Mouse (Mus musculus) heart, embryonic 16.5 days (tissue): ENCODE results near the gene Snrpd3. TPM values are rescaled to one million over a fixed set of nuclear protein-coding genes. Genes with fewer than 3 reads are reported as not detected.

Experiments used
- ATAC-seq: fragments of 200-750 bp; cut with Nextera tagmentation; replicated peaks from 2 replicates; pipeline ENCODE4 v1.8.0; 2017; ENCODE audit warnings: moderate number of reproducible peaks; ENCODE audit not compliant: insufficient read depth, low FRiP score; ENCODE audit errors: extremely low read depth
- H3K27ac ChIP-seq: fragments of 300-500 bp; sonication (generic); 2 replicates; pipeline ENCODE4 v1.5.1; 2014; ENCODE audit warnings: mild to moderate bottlenecking, low read length, control low read depth, moderate library complexity
- H3K27me3 ChIP-seq: fragments of 300-500 bp; sonication (generic); 2 replicates; pipeline ENCODE4 v1.6.1; 2014; ENCODE audit warnings: low read length, mixed read lengths; ENCODE audit not compliant: control insufficient read depth, insufficient read depth
- H3K36me3 ChIP-seq: fragments of 300-500 bp; sonication (generic); 2 replicates; pipeline ENCODE4 v1.6.1; 2014; ENCODE audit not compliant: control insufficient read depth, insufficient read depth
- H3K4me1 ChIP-seq: fragments of 300-500 bp; sonication (generic); 2 replicates; pipeline ENCODE4 v1.6.1; 2014; ENCODE audit warnings: low read length, mixed read lengths; ENCODE audit not compliant: control insufficient read depth, insufficient read depth
- H3K4me2 ChIP-seq: fragments of 300-500 bp; sonication (generic); 2 replicates; pipeline ENCODE4 v1.6.1; 2014; ENCODE audit warnings: low read depth, mild to moderate bottlenecking, control low read depth, low read length
- H3K4me3 ChIP-seq: fragments of 300-500 bp; sonication (generic); 2 replicates; pipeline ENCODE4 v1.5.1; 2014; ENCODE audit warnings: mild to moderate bottlenecking, control low read depth, low read length
- H3K9ac ChIP-seq: fragments of 300-500 bp; sonication (generic); 2 replicates; pipeline ENCODE4 v1.6.1; 2014; ENCODE audit warnings: low read length, control low read depth
- H3K9me3 ChIP-seq: fragments of 300-500 bp; sonication (generic); replicated peaks from 2 replicates; pipeline ENCODE4 v1.6.1; 2016; ENCODE audit warnings: low read length; ENCODE audit not compliant: control insufficient read depth
- WGBS: fragments of 180-500 bp; shearing (Covaris S2); extraction: QIAGEN DNeasy Blood & Tissue Kit; methylation state at CpG from one replicate; pipeline ENCODE4 v1.1.7; 2014; 5-methylcytosine and 5-hydroxymethylcytosine counted together
- polyA plus RNA-seq: library from polyadenylated mRNA; unstranded; fragments of >200 nt; fragmentation: Nextera tagmentation; extraction: Ambion mirVana; gene quantifications from 2 replicates; pipeline ENCODE4 v1.2.1, GENCODE M21; 2015

The Snrpd3 gene
- polyA plus RNA-seq, 1 experiment from 2014 or later, result 90.4 TPM

GRCm38 (mm10) chr10:75573181-75573580, 55.8 kb downstream of the Snrpd3 start:
- H3K4me2 ChIP-seq, result no peak overlapping the region
- no peaks in the 10 kb centered on the region for H3K36me3 ChIP-seq
- no peak overlapping the region for H3K9ac ChIP-seq
- ATAC-seq, result no peak
- H3K9me3 ChIP-seq, result no peaks in the 10 kb centered on the region
- H3K4me1 ChIP-seq, result peaks cover 4% of the 10 kb centered on the region; the same call in 1 of the 2 replicates
- H3K27ac ChIP-seq, result no peak overlapping the region
- 77% methylated on average over 10 of the region's 10 CpGs for WGBS
- H3K27me3 ChIP-seq, result no peaks in the 10 kb centered on the region
- H3K4me3 ChIP-seq, result no peak overlapping the region

GRCm38 (mm10) chr10:75573965-75574364, 56.6 kb downstream of the Snrpd3 start:
- no peak overlapping the region for H3K27ac ChIP-seq
- no peaks in the 10 kb centered on the region for H3K36me3 ChIP-seq
- ATAC-seq, result no peak
- no peaks in the 10 kb centered on the region for H3K27me3 ChIP-seq
- WGBS, result 90% methylated on average over 9 of the region's 9 CpGs
- no peak overlapping the region for H3K4me2 ChIP-seq
- no peak overlapping the region for H3K9ac ChIP-seq
- H3K4me3 ChIP-seq, result no peak overlapping the region
- no peaks in the 10 kb centered on the region for H3K4me1 ChIP-seq
- H3K9me3 ChIP-seq, result no peaks in the 10 kb centered on the region

GRCm38 (mm10) chr10:75579129-75579528, 61.8 kb downstream of the Snrpd3 start:
- Histone ChIP-seq H3K4me2 (no peak overlapping the region), H3K27me3 (0 out of 2 replicates have a peak, but pooled peaks cover 3% of the 10 kb centered on the region), H3K36me3 (no peaks in the 10 kb centered on the region), H3K4me3 (no peak overlapping the region), H3K4me1 (no peaks in the 10 kb centered on the region), H3K27ac (no peak overlapping the region), H3K9ac (no peak overlapping the region), H3K9me3 (no peaks in the 10 kb centered on the region)
- no peak for ATAC-seq
- WGBS, result 77% methylated on average over 6 of the region's 6 CpGs

GRCm38 (mm10) chr10:75585876-75586552, 68.7 kb downstream of the Snrpd3 start:
- no peak overlapping the region for H3K27ac ChIP-seq
- H3K4me1 ChIP-seq, result peaks cover 32% of the 10 kb centered on the region
- no peaks in the 10 kb centered on the region for H3K9me3 ChIP-seq
- 0 out of 2 replicates have a peak overlapping the region, but pooled peaks have one; percentile 13 for H3K4me3 ChIP-seq
- 0 out of 2 replicates have a peak, but pooled peaks have one; percentile 23 for ATAC-seq
- WGBS, result 18% methylated on average over 20 of the region's 20 CpGs
- no peaks in the 10 kb centered on the region for H3K36me3 ChIP-seq
- H3K9ac ChIP-seq, result no peak overlapping the region
- H3K27me3 ChIP-seq, result peaks cover 5% of the 10 kb centered on the region; the same call in 1 of the 2 replicates
- H3K4me2 ChIP-seq, result peak overlapping the region; percentile 24

GRCm38 (mm10) chr10:75586553-75586879, 69.2 kb downstream of the Snrpd3 start:
- Histone ChIP-seq H3K9ac (no peak overlapping the region), H3K27me3 (peaks cover 5% of the 10 kb centered on the region; the same call in 1 of the 2 replicates), H3K27ac (no peak overlapping the region), H3K4me2 (no peak overlapping the region), H3K4me1 (peaks cover 34% of the 10 kb centered on the region), H3K36me3 (no peaks in the 10 kb centered on the region), H3K9me3 (no peaks in the 10 kb centered on the region), H3K4me3 (no peak overlapping the region)
- 79% methylated on average over 1 of the region's 1 CpGs for WGBS
- no peak for ATAC-seq

Other genes with a start within 250 kb of the Snrpd3 start
- gene Adora2a, start 200.7 kb upstream of the Snrpd3 start, polyA plus RNA-seq, result 8.0 and 8.7 TPM in 2 replicates
- gene Upb1, start 116.4 kb upstream of the Snrpd3 start, polyA plus RNA-seq, result 0.87 and 0.91 TPM in 2 replicates
- gene Gucd1, start 421 bp downstream of the Snrpd3 start, polyA plus RNA-seq, result 26.9 and 28.5 TPM in 2 replicates
- 1.5 and 2.7 TPM in 2 replicates for gene Lrrc75b, start 42.8 kb downstream of the Snrpd3 start, polyA plus RNA-seq
- 0.89 and 2.4 TPM in 2 replicates for gene Ggt1, start 44.1 kb downstream of the Snrpd3 start, polyA plus RNA-seq
- 9.7 and 11.3 TPM in 2 replicates for gene Ggt5, start 71.8 kb downstream of the Snrpd3 start, polyA plus RNA-seq
- 12.4 and 13.3 TPM in 2 replicates for gene Susd2, start 126.5 kb downstream of the Snrpd3 start, polyA plus RNA-seq
- 23.7 and 27.5 TPM in 2 replicates for gene Cabin1, start 246.8 kb downstream of the Snrpd3 start, polyA plus RNA-seq